Mouse (Mus musculus) heart, adult 2 months (tissue): ENCODE measurements around the gene Zdhhc8.

Experiments
- CTCF ChIP-seq: fragments of 200-600 bp; IDR thresholded peaks from 2 replicates; pipeline ENCODE4 v1.8.1; 2022; ENCODE audit warnings: antibody characterized with exemption, mild to moderate bottlenecking, moderate library complexity
- EP300 ChIP-seq: fragments of 200-500 bp; IDR thresholded peaks from 2 replicates; pipeline ENCODE4 v1.6.1; 2011; ENCODE audit warnings: low read depth, low read length, control low read depth; ENCODE audit not compliant: insufficient read depth
- POLR2A ChIP-seq: fragments of 200-500 bp; IDR thresholded peaks from 2 replicates; pipeline ENCODE4 v1.6.1; 2011; ENCODE audit warnings: mild to moderate bottlenecking, low read depth, low read length, control low read depth; ENCODE audit not compliant: insufficient read depth

DNA sequence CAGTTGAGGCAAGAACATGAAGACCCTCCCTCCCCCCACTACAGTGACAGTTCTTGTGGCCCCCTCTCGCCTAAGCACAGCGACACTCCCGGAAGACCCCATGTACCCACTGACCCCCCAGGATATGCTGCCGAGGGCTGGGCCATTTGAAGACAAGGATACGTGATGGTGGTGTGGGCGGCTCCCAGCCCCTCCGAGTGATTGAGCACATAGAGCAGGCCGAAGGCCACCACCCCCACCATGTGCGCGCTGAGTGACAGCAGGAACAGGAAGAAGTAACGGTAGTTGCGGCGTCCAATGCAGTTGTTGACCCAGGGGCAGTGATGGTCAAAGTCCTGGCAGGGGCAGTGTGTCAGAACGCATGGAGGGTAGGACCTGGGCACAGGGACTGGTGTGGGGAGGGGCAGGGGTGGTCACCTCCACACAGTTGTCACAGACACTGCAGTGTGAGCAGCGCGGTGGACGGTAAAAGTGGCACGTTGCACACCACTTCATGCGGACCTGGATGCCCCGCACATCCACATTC lies 7.0 kb downstream of the Zdhhc8 start:
- TF ChIP-seq CTCF = no peak
- TF ChIP-seq POLR2A = no peak
- TF ChIP-seq EP300 = no peak
